Comparison of ENCODE assay signal across 18 mouse cellular contexts in genomic region chrX:13521288-13521687, GRCm38 (mm10). TPM values are rescaled to one million over a fixed set of nuclear protein-coding genes. Genes with fewer than 3 reads are reported as not detected.
"Had no signal": no experiment of that assay in that cellular context is flagged by ENCODE, and none has a peak within 500 bp of the region (broad histone marks: within the 10 kb centered on the region; RNA-seq: fewer than 3 reads in every experiment).

No protein-coding gene starts in this region.

- H3K4me3 ChIP-seq: lung, embryonic 15.5 days; megakaryocyte, embryonic 14.5 days; midbrain, embryonic 13.5 days; midbrain, embryonic 15.5 days; neural tube, embryonic 12.5 days; stomach, embryonic 15.5 days had no signal

- H3K4me2 ChIP-seq: lung, embryonic 15.5 days; midbrain, embryonic 11.5 days; midbrain, embryonic 13.5 days; midbrain, embryonic 15.5 days; neural tube, embryonic 12.5 days; stomach, embryonic 15.5 days had no signal

- ATAC-seq: lung, postnatal 0 days; midbrain, embryonic 13.5 days; midbrain, embryonic 15.5 days had no signal

- H3K36me3 ChIP-seq: lung, embryonic 15.5 days; midbrain, embryonic 15.5 days; neural tube, embryonic 12.5 days; stomach, embryonic 15.5 days had no signal

- H3K9me3 ChIP-seq: lung, embryonic 15.5 days; megakaryocyte, embryonic 14.5 days; midbrain, embryonic 13.5 days; midbrain, embryonic 15.5 days; neural tube, embryonic 12.5 days; stomach, embryonic 15.5 days had no signal

- H3K4me1 ChIP-seq: lung, embryonic 15.5 days; midbrain, embryonic 13.5 days; midbrain, embryonic 15.5 days; neural tube, embryonic 12.5 days; stomach, embryonic 15.5 days had no signal

- H3K27me3 ChIP-seq: lung, embryonic 15.5 days; midbrain, embryonic 15.5 days; neural tube, embryonic 12.5 days; stomach, embryonic 15.5 days had no signal

- DNase-seq: lung, adult 2 months; lung, postnatal 14 days; lung, postnatal 36 days; right cerebral cortex, postnatal 14 days; thymus, adult 2 months; thymus, postnatal 25 days; thymus, postnatal 4 days had no signal

- H3K9ac ChIP-seq: lung, embryonic 15.5 days; midbrain, embryonic 13.5 days; midbrain, embryonic 15.5 days; neural tube, embryonic 12.5 days; stomach, embryonic 15.5 days had no signal

- H3K27ac ChIP-seq: lung, embryonic 15.5 days; macrophage; midbrain, embryonic 13.5 days; midbrain, embryonic 15.5 days; neural tube, embryonic 12.5 days; stomach, embryonic 15.5 days; stomach, postnatal 0 days had no signal

RNA-seq across cellular contexts. Expression of gene Nyx, which starts 55.4 kb away (rescaled TPM):
- total RNA-seq: megakaryocyte progenitor cell, adult 5-6 weeks had no signal
- polyA plus RNA-seq: macrophage had no signal
